Mouse (Mus musculus) B cell, adult 2 months (primary cell): ENCODE measurements around the gene Yap1.

Source experiments
- DNase-seq, 2 experiments: peaks; one replicate each; pipeline ENCODE4 v3.0.0; 2022

Gene Yap1

GRCm38 (mm10) chr9:8004370-8004991 lies at the start of gene Yap1:
Yap1 (minus strand) TSS chr9:8004596.
- DNase-seq: peak; percentile 52 to 56

DNA sequence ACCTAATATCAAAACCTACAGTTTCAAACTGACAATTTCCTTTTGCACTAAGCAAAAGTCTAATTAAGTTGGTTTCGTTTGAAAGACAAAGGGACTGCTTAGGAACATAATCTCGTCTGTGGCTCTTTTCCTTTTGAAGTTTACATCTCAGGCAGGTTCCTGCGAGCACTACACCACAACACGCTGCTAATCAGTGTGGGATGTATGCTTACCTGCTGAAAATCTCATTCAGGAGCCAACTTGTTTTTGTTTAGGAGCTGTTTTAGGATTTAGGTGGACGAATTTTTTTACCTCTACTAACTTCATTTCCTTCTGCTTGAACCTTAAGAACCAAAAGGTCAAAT lies 38.6 kb upstream of the Yap1 start:
- DNase-seq: no peak

DNA sequence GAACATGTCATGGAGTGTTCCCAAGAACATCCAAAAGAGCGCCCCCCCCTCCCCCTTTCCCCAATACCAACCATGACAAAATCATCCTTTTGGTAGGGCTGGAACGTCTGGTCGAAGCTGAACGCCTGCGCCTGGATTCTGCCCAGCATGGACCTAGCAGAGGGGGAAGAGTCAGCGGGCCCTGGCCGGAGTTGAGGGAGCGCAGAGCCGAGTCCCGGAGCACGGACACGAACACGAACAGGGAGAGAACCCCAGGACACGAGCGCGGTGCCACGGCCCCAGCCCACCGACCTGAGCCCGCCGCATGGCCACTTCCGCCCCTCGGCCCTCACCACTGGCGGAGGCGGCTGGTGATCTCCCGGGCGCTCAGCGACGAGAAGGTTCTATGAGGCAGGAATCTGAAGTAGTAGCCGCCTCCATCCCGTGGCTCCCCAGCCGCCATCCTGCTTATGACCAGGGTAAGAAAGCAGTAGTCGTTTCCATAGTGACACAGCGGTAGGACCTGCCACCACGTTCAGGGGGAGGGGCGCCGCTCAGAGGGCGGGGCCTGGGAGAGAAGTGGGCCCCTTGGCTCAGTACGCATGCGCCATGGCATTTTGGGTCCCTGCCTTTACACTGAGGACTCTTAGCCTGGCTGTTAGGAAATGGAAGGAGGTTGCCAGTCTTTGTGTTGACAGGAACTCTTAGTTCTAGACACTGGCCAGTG lies 38.1 kb upstream of the Yap1 start, which contains the start of gene Cfap300:
Gene Cfap300 (minus strand): TSS at position 486 of the 706 bp plus-strand sequence.
- peak; percentile 85 to 87 for DNase-seq

DNA sequence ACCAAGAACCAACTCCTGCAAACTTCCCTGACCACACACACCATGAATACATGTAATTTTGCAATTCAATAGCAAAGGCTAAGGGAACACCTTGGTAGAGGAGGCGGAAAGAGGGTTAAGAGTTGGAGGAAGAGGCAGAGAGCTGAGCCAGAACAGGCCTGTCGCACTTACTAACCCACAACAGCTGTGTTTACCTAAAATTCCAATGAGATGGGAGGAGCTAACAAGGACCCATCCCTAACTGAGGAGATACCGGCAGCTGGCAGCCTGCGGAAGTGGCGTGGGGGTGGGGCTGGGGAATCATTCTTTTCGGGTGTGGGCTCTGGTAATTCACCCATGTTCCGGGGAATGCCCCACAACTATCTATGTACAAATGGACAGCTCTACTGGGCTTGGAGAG lies 31.1 kb upstream of the Yap1 start:
- DNase-seq: no peak

- no peak for DNase-seq
Measured at GRCm38 (mm10) chr9:8035091-8035490, 30.7 kb upstream of the Yap1 start.

DNA sequence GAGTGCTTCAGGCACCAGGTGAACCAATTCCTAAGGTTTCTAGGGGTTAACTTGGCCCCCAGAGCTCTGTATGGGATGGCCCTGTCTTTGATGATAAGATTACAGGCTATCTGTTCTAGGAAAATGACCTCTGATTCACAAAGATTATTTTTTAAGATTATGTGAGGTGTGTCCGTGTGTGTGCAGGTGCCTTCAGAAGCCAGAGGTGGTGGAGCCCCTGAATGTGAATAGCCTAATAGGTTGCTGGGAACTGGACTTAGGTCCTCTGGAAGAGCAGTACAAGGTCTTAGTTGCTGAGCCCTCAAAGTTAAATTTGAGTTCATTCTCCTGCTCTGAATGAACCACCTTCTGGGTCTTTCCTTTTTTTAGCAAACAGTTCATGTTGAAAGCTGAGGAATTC lies 29.7 kb upstream of the Yap1 start:
- DNase-seq: no peak

GRCm38 (mm10) chr9:8032847-8033246 lies 28.5 kb upstream of the Yap1 start:
- no peak for DNase-seq

GRCm38 (mm10) chr9:8018609-8019008 lies 14.2 kb upstream of the Yap1 start:
- DNase-seq: no peak

DNA sequence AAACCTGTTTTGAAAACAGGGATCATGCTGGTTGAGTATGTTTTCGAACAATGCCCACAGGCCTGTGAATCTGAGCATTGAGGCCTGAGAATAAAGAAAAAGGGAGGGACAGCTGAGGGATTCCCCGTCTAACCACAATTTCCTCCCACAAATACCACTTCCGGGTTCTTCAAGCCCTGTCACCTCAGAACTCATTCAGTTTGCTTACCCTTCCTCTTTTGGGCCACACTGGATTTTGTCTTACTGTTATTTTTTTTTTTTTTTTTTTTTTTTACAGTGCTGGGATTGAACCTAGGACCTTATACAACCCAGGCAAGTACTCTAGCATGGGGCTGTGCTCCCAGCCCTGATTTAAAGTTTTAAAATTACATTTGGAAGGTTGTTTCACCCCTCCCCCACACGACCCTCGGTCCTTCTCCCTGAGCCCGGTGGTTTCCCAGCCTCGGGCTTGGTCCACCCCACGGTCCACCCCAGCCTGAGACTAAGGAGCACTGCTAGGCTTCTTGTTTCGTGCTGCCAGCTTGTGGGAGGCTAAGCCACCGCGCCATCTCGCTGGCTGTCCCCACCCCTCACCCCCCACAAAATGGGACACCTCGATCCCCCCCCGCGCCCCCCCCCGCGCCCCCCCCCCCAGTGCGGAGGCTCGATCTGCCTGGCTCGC lies 13.0 kb upstream of the Yap1 start:
- peak; percentile 83 to 87 for DNase-seq

GRCm38 (mm10) chr9:8003301-8004271 lies 810 bp downstream of the Yap1 start:
- DNase-seq: peak; percentile 21 to 42

DNA sequence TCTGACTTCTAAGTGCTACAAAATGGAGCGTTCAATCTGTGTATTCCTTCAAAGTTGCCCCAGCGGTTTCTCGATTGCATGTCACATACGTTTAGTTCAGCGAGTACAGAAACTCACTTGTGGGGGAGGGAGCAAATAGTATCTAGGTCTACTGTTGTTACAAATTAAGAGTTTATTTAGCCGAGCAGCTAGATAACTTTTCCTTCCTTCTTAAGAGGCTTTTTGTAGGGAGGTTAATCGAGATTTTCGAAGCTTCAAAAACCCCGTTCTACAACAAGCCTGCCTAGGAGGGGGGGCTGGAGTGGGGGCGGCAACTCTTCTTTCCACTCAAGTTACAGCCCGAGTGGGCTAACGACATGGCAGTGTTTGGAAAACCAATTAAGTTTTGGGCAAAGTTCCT lies 1.6 kb downstream of the Yap1 start:
- no peak for DNase-seq

- DNase-seq: no peak
Measured at GRCm38 (mm10) chr9:8001352-8001751, 3.0 kb downstream of the Yap1 start.

- DNase-seq: no peak
Measured at GRCm38 (mm10) chr9:7994275-7994674, 10.1 kb downstream of the Yap1 start.

DNA sequence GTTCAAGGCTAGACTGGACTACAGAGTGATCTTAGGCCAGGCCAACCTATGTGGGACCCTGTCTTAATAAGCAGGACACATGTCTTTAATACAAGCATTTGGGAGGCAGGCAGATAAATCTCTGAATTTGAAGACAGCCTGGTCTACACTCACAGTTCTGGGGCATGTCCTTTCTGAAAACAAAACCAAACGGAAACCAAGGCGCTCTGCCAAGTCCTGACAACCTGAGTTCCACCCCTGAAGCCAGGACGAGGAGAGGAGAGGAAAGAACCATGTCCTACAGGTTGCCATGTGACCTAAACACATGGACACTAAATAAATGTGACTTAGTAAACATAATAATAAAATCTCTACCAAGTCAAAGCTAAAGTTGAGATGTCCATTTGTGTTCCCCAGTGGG lies 11.7 kb downstream of the Yap1 start:
- DNase-seq: no peak

- DNase-seq: no peak
Measured at GRCm38 (mm10) chr9:7990897-7991296, 13.5 kb downstream of the Yap1 start.

GRCm38 (mm10) chr9:7987119-7987518 lies 17.3 kb downstream of the Yap1 start:
- DNase-seq: no peak

GRCm38 (mm10) chr9:7984287-7984686 lies 20.1 kb downstream of the Yap1 start:
- DNase-seq: no peak

DNA sequence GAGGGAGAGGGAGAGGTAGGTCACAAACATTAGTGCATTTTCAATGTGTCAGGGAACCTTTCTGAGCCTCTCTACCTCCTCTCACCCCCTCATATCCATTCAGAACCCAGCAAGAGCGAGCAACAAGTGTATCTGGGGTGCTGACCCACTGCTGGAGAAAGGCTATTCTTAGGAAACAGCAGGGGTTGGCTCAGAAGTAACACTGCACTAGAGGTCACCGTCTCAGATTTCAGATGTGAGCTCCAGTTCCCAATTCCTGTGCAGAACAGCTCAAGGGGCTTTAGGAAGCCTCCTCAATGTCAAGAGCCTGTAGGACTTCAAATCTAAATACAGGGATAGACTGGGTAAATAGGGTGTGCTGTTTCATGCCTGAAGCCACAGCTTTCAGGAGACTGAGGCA lies 20.7 kb downstream of the Yap1 start:
- no peak for DNase-seq

- no peak for DNase-seq
Measured at GRCm38 (mm10) chr9:7980162-7980561, 24.2 kb downstream of the Yap1 start.

- no peak for DNase-seq
Measured at GRCm38 (mm10) chr9:7979153-7979916, 25.1 kb downstream of the Yap1 start.

DNA sequence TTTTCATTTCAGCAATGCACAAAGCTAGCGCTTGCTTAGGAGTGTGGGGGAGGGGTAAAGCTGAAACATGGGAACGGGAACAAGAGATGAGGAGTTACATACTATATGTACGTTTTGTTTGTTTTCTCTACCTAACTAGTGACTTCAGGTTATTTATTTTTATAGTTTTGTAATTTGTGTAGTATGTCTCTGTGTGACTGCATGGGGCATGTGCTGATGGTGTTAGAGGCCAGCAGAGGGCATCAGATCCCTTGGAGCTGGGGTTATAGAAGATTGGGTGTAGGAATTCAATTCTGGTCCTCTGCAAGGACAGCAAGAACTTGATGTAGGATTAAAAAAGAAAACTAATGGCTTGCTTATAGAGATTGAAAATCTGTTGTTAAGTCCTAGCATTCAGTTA lies 25.9 kb downstream of the Yap1 start:
- DNase-seq: no peak

GRCm38 (mm10) chr9:7977587-7977986 lies 26.8 kb downstream of the Yap1 start:
- no peak for DNase-seq
